In genomic region chr11:118216468-118216867, GRCm38 (mm10) we compare ENCODE assay signal across 18 mouse cellular contexts. TPM values are rescaled to one million over a fixed set of nuclear protein-coding genes. Genes with fewer than 3 reads are reported as not detected.
A peak's percentile ranks its signal among the peaks of the same experiment; 100 is the strongest.
DNase-seq lines count a peak whose midpoint lies in the region; ATAC-seq and TF ChIP-seq lines count a peak whose summit lies in the region.
"Had no signal": no experiment of that assay in that cellular context is flagged by ENCODE, and none has a peak within 500 bp of the region (broad histone marks: within the 10 kb centered on the region; RNA-seq: fewer than 3 reads in every experiment).

No protein-coding gene starts in this region.

- no peak overlapping the region for H3K4me2 ChIP-seq in heart, embryonic 15.5 days
- H3K4me2 ChIP-seq in hindbrain, embryonic 13.5 days = no peak overlapping the region
- H3K4me2 ChIP-seq: forebrain, embryonic 13.5 days; kidney, embryonic 15.5 days; liver, embryonic 15.5 days had no signal

- peaks cover 37% of the 10 kb centered on the region for H3K4me1 ChIP-seq in heart, embryonic 15.5 days (replicated peaks)
- peaks cover 66% of the 10 kb centered on the region for H3K4me1 ChIP-seq in spleen, adult 2 months (ENCODE audit: control insufficient read depth, insufficient read depth, insufficient read length)
- peaks cover 16% of the 10 kb centered on the region for H3K4me1 ChIP-seq in hindbrain, embryonic 13.5 days (replicated peaks)

- TF ChIP-seq CTCF in spleen, adult 2 months (IDR thresholded peaks at IDR 0.05; ENCODE audit: extremely low read depth, insufficient read depth, insufficient read length, insufficient replicate concordance) = no peak

- ATAC-seq in heart, embryonic 15.5 days (replicated peaks; ENCODE audit: insufficient number of reproducible peaks, insufficient read depth, low FRiP score, low read depth) = no peak
- no peak for ATAC-seq in hindbrain, embryonic 13.5 days (ENCODE audit: low FRiP score)
- ATAC-seq: forebrain, embryonic 13.5 days; midbrain, embryonic 16.5 days had no signal

- no peak for TF ChIP-seq POLR2A in spleen, adult 2 months (IDR thresholded peaks at IDR 0.05; ENCODE audit: low read depth, low read length)

- peak overlapping the region; percentile 28; the same call in 1 of the 2 replicates for H3K27ac ChIP-seq in heart, embryonic 15.5 days
- peak overlapping the region; percentile 76 for H3K27ac ChIP-seq in spleen, adult 2 months (ENCODE audit: insufficient read depth, low read length)
- no peak overlapping the region for H3K27ac ChIP-seq in hindbrain, embryonic 13.5 days
- H3K27ac ChIP-seq: forebrain, embryonic 13.5 days; kidney, embryonic 15.5 days; liver, embryonic 15.5 days had no signal

- H3K4me3 ChIP-seq in heart, embryonic 15.5 days = no peak overlapping the region
- H3K4me3 ChIP-seq in spleen, adult 2 months (ENCODE audit: extremely low read depth, insufficient read depth, insufficient read length) = no peak overlapping the region
- H3K4me3 ChIP-seq in hindbrain, embryonic 13.5 days = no peak overlapping the region
- H3K4me3 ChIP-seq: forebrain, embryonic 13.5 days; kidney, embryonic 15.5 days; liver, embryonic 15.5 days had no signal

- WGBS in heart, embryonic 15.5 days = 30% methylated on average over 6 of the region's 6 CpGs
- WGBS in spleen, adult 2 months = 82% methylated on average over 6 of the region's 6 CpGs
- WGBS in hindbrain, embryonic 13.5 days = 84% methylated on average over 6 of the region's 6 CpGs

- no peaks in the 10 kb centered on the region for H3K27me3 ChIP-seq in heart, embryonic 15.5 days
- H3K27me3 ChIP-seq in spleen, adult 2 months (ENCODE audit: control insufficient read depth, insufficient read depth, low read length) = no peaks in the 10 kb centered on the region
- no peaks in the 10 kb centered on the region for H3K27me3 ChIP-seq in hindbrain, embryonic 13.5 days
- H3K27me3 ChIP-seq: forebrain, embryonic 13.5 days; kidney, embryonic 15.5 days; liver, embryonic 15.5 days had no signal

- H3K36me3 ChIP-seq in heart, embryonic 15.5 days = no peaks in the 10 kb centered on the region
- H3K36me3 ChIP-seq in spleen, adult 2 months (ENCODE audit: control insufficient read depth, insufficient read depth, low read length) = no peaks in the 10 kb centered on the region
- H3K36me3 ChIP-seq in hindbrain, embryonic 13.5 days = no peaks in the 10 kb centered on the region
- H3K36me3 ChIP-seq: kidney, embryonic 15.5 days; liver, embryonic 15.5 days had no signal

- intact Hi-C loops in heart, postnatal 36 days (cut with DNase I) = loop anchor here (5.0 kb wide), 2 partner anchors 34 to 344 kb away; partner anchors contain the start of gene Tha1

- DNase-seq in cerebellum, adult 9-10 months = peak; percentile 18
- no peak for DNase-seq in cerebellum, postnatal 36 days
- DNase-seq in heart, postnatal 36 days = no peak
- DNase-seq in spleen, adult 2 months (ENCODE audit: low read depth in 1 of 2, low spot score in 2 of 2) = no peak
- DNase-seq in spleen, postnatal 10 days (ENCODE audit: low spot score in 2 of 2) = no peak
- DNase-seq in frontal cortex, postnatal 36 days (ENCODE audit: low spot score in 2 of 2) = no peak
- DNase-seq: adrenal gland, postnatal 36 days; cerebellum, adult 9-11 months; embryo, embryonic 11 days; left cerebral cortex, postnatal 4 days; lung, postnatal 14 days; spleen, adult 18-20 months had no signal

- no peak overlapping the region for H3K9ac ChIP-seq in heart, embryonic 15.5 days
- H3K9ac ChIP-seq in hindbrain, embryonic 13.5 days = no peak overlapping the region
- H3K9ac ChIP-seq: forebrain, embryonic 13.5 days; kidney, embryonic 15.5 days; liver, embryonic 15.5 days had no signal

- H3K9me3 ChIP-seq in heart, embryonic 15.5 days (replicated peaks) = no peaks in the 10 kb centered on the region
- H3K9me3 ChIP-seq in hindbrain, embryonic 13.5 days = no peaks in the 10 kb centered on the region
- H3K9me3 ChIP-seq: forebrain, embryonic 13.5 days; kidney, embryonic 15.5 days; liver, embryonic 15.5 days had no signal

RNA-seq across cellular contexts. Expression of gene Cyth1, which starts 31.9 kb away (rescaled TPM):
- 18.0 and 24.4 TPM in 2 replicates for polyA plus RNA-seq in heart, embryonic 15.5 days (2015; fragmentation: Nextera tagmentation; extraction: Ambion mirVana)
- 10 to 100 TPM; 45.6 to 51.6 TPM for total RNA-seq in heart, postnatal 36 days (2021)
- polyA plus RNA-seq in spleen, adult 2 months (2012; rRNA removed) = 47.7 and 57.3 TPM in 2 replicates
- polyA plus RNA-seq in hindbrain, embryonic 13.5 days (2015; fragmentation: Nextera tagmentation; extraction: Ambion mirVana) = 24.0 and 24.4 TPM in 2 replicates
